Mouse (Mus musculus) kidney, embryonic 16.5 days (tissue): Measurements from ENCODE around the gene Cbx7. TPM values are rescaled to one million over a fixed set of nuclear protein-coding genes. Genes with fewer than 3 reads are reported as not detected.
"Not testable (repeated sequence)": the region's sequence is repeated elsewhere in the genome, so short reads cannot be mapped to it uniquely, and the experiment has no call there.

ENCODE experiments used
- ATAC-seq: fragments of 200-750 bp; cut with Nextera tagmentation; 2 replicates; pipeline ENCODE4 v1.8.0; 2017; ENCODE audit warnings: moderate TSS enrichment; ENCODE audit not compliant: low FRiP score, low TSS enrichment
- H3K27ac ChIP-seq: fragments of 300-500 bp; sonication (generic); 2 replicates; pipeline ENCODE4 v1.5.1; 2014; ENCODE audit warnings: low read length
- H3K27me3 ChIP-seq: fragments of 300-500 bp; sonication (generic); 2 replicates; pipeline ENCODE4 v1.6.1; 2014; ENCODE audit warnings: low read length, control low read depth, mixed read lengths; ENCODE audit not compliant: insufficient read depth
- H3K36me3 ChIP-seq: fragments of 300-500 bp; sonication (generic); 2 replicates; pipeline ENCODE4 v1.6.1; 2014; ENCODE audit warnings: low read length, control low read depth, mixed read lengths; ENCODE audit not compliant: insufficient read depth
- H3K4me1 ChIP-seq: fragments of 300-500 bp; sonication (generic); 2 replicates; pipeline ENCODE4 v1.6.1; 2014; ENCODE audit warnings: low read length, control low read depth, mixed read lengths; ENCODE audit not compliant: insufficient read depth
- H3K4me2 ChIP-seq: fragments of 300-500 bp; sonication (generic); replicated peaks from 2 replicates; pipeline ENCODE4 v1.6.1; 2014; ENCODE audit warnings: low read depth, low read length
- H3K4me3 ChIP-seq: fragments of 300-500 bp; sonication (generic); 2 replicates; pipeline ENCODE4 v1.5.1; 2014; ENCODE audit warnings: mild to moderate bottlenecking, low read length
- H3K9ac ChIP-seq: fragments of 300-500 bp; sonication (generic); replicated peaks from 2 replicates; pipeline ENCODE4 v1.6.1; 2014; ENCODE audit warnings: low read length
- H3K9me3 ChIP-seq: fragments of 300-500 bp; sonication (generic); 2 replicates; pipeline ENCODE4 v1.6.1; 2016; ENCODE audit warnings: low read length, control low read depth
- WGBS: fragments of 180-500 bp; shearing (Covaris S2); extraction: QIAGEN DNeasy Blood & Tissue Kit; methylation state at CpG from one replicate; pipeline ENCODE4 v1.1.7; 2014; 5-methylcytosine and 5-hydroxymethylcytosine counted together
- polyA plus RNA-seq: library from polyadenylated mRNA; unstranded; fragments of >200 nt; fragmentation: Nextera tagmentation; extraction: Ambion mirVana; gene quantifications from 2 replicates; pipeline ENCODE4 v1.2.1, GENCODE M21; 2015

The Cbx7 gene
- polyA plus RNA-seq, 1 experiment from 2014 or later, result 3.3 TPM

DNA sequence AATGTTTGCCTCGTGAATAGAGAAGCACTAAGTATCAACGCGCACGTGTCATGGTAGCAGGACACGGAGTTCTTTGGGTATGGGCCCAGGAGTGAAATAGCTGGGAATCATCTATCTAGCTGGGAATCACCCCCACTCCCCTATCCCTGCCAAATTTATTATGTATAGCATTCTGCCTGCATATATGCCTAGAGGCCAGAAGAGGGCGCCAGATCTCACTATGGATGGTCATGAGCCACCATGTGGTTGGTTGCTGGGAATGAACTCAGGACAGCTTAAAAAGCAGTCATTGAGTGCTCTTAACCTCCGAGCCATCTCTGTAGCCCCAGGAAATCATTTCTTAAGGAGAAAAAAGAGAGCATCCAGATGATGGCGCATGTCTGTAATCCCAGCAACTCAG is 30.0 kb downstream of the Cbx7 start:
- Histone ChIP-seq H3K9ac (no peak overlapping the region), H3K4me2 (no peak overlapping the region), H3K36me3 (no peaks in the 10 kb centered on the region), H3K27ac (no peak overlapping the region), H3K4me1 (no peaks in the 10 kb centered on the region), H3K27me3 (peaks cover 5% of the 10 kb centered on the region; the same call in 1 of the 2 replicates), H3K9me3 (0 out of 2 replicates have a peak, but pooled peaks cover 3% of the 10 kb centered on the region), H3K4me3 (no peak overlapping the region)
- no peak for ATAC-seq
- 25% methylated on average over 8 of the region's 8 CpGs for WGBS

DNA sequence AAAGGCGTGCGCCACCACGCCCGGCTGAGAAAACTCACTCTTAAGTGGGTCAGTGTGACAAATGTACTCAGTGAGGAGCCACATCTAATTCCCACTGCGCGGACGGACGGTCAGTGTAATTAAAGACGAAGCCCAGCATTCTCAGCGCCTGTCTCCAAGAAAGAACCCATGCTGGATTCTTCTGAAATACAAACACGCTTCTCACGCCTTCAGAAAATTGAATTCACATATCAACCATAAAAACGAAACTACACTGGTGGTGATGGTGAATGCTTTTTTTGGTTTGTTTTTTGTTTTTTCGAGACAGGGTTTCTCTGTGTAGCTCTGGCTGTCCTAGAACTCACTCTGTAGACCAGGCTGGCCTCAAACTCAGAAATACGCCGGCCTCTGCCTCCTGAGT is 31.0 kb downstream of the Cbx7 start:
- no peak for ATAC-seq
- H3K27ac ChIP-seq, result no peak overlapping the region
- 81% methylated on average over 16 of the region's 16 CpGs for WGBS
- H3K36me3 ChIP-seq, result no peaks in the 10 kb centered on the region
- H3K4me2 ChIP-seq, result no peak overlapping the region
- no peak overlapping the region for H3K9ac ChIP-seq
- no peaks in the 10 kb centered on the region for H3K4me1 ChIP-seq
- H3K9me3 ChIP-seq, result 0 out of 2 replicates have a peak, but pooled peaks cover 3% of the 10 kb centered on the region
- no peak overlapping the region for H3K4me3 ChIP-seq
- H3K27me3 ChIP-seq, result peaks cover 12% of the 10 kb centered on the region; the same call in 1 of the 2 replicates

DNA sequence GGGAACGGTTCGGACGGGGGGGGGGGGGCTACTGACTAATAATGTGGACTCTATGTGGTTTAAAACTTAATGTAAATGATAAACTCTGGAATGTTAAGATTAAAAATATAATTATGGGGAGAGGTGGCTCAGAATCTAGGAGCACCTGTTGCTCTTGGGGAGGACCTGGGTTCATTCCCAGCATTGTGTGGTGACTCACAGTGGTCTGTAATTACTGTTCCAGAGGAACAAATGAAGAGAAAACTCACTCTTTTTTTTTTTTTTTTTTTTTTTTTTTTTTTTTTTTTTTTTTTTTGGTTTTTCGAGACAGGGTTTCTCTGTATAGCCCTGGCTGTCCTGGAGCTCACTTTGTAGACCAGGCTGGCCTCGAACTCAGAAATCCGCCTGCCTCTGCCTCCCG is 31.4 kb downstream of the Cbx7 start:
- H3K36me3 ChIP-seq, result not testable (repeated sequence)

DNA sequence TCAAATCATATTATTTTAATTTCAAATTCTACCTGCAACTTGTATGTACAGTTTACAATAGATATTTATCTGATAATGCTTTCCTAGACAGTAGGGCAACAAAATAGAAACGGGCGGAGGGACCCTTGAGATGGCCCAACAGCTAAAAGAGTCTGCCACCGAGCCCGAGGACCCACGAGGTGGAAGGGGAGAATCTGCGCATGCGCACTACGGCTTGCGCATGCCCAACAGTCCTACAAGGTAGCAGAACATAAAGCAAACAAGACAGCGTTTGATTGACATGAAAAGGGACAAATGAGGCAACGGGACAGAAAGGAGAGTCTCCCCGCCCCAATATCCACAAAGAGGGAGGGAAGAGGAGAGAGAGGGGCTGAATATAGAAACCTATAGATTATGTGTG is 31.9 kb downstream of the Cbx7 start:
- Histone ChIP-seq H3K9ac (no peak overlapping the region), H3K27me3 (peaks cover 20% of the 10 kb centered on the region; the same call in 1 of the 2 replicates), H3K9me3 (0 out of 2 replicates have a peak, but pooled peaks cover 3% of the 10 kb centered on the region), H3K4me2 (no peak overlapping the region), H3K4me1 (peaks cover 6% of the 10 kb centered on the region), H3K4me3 (no peak overlapping the region), H3K27ac (no peak overlapping the region), H3K36me3 (no peaks in the 10 kb centered on the region)
- no peak for ATAC-seq
- WGBS, result 92% methylated on average over 12 of the region's 12 CpGs

More for the DNA sequence above, 31.4 kb downstream of the Cbx7 start:
- WGBS, result 88% methylated on average over 3 of the region's 7 CpGs
- not testable (repeated sequence) for H3K4me1 ChIP-seq, H3K9ac ChIP-seq, H3K9me3 ChIP-seq, H3K4me2 ChIP-seq, H3K4me3 ChIP-seq, H3K27ac ChIP-seq, ATAC-seq
- peaks cover 16% of the 10 kb centered on the region; the same call in 1 of the 2 replicates for H3K27me3 ChIP-seq

DNA sequence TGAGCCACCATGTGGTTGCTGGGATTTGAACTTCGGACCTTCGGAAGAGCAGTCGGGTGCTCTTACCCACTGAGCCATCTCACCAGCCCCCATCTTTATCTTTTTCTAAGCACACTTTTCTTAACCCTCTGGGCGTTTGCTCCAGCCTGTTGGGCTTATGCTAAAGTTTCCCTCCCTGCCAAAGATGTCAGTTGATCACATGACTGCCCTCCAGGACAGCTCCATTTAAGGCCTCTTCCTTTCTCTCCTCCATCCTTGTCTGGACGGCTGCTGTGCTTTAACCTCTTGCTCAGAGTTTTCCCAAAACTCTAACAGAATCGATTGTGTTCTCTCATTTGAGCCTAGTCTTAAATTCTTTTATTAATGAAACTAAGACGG is 34.6 kb downstream of the Cbx7 start:
- no peak for ATAC-seq
- peaks cover 21% of the 10 kb centered on the region for H3K4me1 ChIP-seq
- H3K4me2 ChIP-seq, result no peak overlapping the region
- no peaks in the 10 kb centered on the region for H3K9me3 ChIP-seq
- no peak overlapping the region for H3K27ac ChIP-seq
- H3K4me3 ChIP-seq, result no peak overlapping the region
- no peak overlapping the region for H3K9ac ChIP-seq
- H3K36me3 ChIP-seq, result no peaks in the 10 kb centered on the region
- H3K27me3 ChIP-seq, result peaks cover 40% of the 10 kb centered on the region
- WGBS, result 66% methylated on average over 7 of the region's 7 CpGs

DNA sequence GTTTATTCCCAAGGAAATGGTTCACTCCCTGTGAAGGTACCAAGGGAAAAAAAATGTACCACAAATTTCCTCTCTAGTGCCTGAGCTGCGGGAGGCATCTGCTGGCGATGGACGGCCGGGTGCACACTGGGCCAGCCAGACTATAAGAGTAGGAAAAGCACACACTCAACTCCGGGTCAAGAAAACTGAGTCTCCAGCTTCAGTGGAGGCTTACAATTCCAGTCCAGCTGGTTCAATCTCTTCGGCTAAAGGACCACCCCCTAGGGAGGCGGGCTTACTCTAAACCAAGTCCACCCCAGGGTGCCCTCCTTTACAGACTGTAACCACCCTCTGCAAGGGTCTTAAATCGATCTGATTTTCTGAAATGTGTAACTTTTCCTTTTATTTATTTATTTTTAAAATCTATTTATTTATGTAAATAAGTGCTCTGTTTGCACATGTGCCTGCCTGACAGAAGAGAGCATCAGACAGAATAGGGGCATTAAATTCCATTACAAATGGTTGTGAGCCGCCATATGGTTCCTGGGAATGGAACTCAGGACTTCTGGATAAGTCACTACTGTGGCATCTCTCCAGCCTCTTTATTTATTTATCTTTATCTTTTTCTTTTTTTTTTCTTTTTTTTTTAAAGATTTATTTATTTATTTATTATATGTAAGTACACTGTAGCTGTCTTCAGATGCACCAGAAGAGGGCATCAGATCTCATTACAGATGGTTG is 35.1 kb downstream of the Cbx7 start:
- WGBS, result 27% methylated on average over 9 of the region's 9 CpGs
- Histone ChIP-seq H3K4me2 (no peak overlapping the region), H3K36me3 (no peaks in the 10 kb centered on the region), H3K27ac (no peak overlapping the region), H3K9ac (no peak overlapping the region), H3K27me3 (peaks cover 44% of the 10 kb centered on the region), H3K4me1 (peaks cover 21% of the 10 kb centered on the region), H3K9me3 (no peaks in the 10 kb centered on the region), H3K4me3 (no peak overlapping the region)
- ATAC-seq, result no peak

DNA sequence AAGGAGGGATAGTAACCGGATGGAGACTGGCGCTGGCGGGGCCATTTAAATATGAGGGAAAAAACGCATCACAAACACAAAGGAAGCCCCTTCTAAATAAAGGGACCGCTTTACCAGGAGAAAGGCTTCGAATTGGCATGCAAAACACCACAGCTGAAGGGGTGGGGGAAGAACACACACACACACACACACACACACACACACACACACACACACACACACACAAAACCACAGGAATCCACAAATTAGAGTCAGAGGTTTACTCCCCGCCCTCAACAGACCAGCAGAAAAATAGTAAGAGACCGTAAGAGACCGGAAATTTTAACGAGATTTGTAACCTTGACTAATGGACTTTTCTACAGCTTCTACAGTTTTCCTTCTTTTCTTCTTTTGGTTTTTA is 36.1 kb downstream of the Cbx7 start:
- no peak overlapping the region for H3K4me3 ChIP-seq
- no peak overlapping the region; the same call in 1 of the 2 replicates for H3K4me2 ChIP-seq
- H3K27ac ChIP-seq, result no peak overlapping the region
- peaks cover 21% of the 10 kb centered on the region for H3K4me1 ChIP-seq
- H3K36me3 ChIP-seq, result no peaks in the 10 kb centered on the region
- H3K27me3 ChIP-seq, result peaks cover 44% of the 10 kb centered on the region
- WGBS, result 6% methylated on average over 10 of the region's 10 CpGs
- H3K9ac ChIP-seq, result no peak overlapping the region
- H3K9me3 ChIP-seq, result no peaks in the 10 kb centered on the region
- ATAC-seq, result no peak

DNA sequence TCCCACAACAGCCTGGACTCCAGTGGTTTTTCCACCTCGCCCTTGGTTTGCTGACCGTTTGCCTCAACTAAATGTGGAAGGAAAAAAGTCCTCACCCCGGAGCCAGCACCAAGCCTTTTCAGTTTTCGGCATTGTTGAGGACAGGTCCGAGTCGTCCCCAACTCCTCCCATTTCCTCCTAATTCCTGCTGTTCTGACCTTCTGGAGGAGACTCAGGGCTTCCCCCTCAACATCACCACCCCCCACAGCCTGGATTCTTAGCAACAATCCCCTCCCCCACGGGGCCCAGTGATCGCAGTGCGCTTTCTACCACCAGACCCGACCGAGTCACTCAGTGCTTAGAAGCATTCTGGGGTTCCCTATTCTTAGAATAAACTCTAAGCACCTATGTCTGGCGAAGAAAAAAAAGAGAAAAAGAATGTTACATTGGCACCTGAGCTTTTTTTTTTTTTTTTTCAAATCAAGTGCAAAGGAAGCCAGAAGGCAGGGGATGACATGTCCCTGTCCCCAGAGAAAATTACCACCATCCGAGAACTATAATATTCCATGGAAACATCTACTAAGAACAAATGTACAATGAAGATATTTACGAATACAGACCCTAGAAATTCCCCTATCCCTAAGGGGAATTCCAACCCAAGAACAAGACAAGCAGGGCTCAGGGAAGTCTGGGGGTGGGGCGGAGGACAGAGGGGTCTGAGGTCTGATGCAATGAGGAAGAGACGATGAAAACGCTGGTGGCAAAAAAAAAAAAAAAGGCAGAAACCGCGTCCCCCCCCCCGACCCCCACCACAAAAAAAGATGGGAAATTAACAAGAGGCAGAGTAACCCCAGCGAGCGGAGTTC is 37.0 kb downstream of the Cbx7 start:
- 2% methylated on average over 22 of the region's 22 CpGs for WGBS
- Histone ChIP-seq H3K9me3 (no peaks in the 10 kb centered on the region), H3K9ac (peak overlapping the region; percentile 9; the same call in 1 of the 2 replicates), H3K27ac (no peak overlapping the region), H3K4me2 (peak overlapping the region; percentile 27), H3K4me3 (peak overlapping the region; percentile 20), H3K4me1 (peaks cover 21% of the 10 kb centered on the region), H3K27me3 (peaks cover 44% of the 10 kb centered on the region), H3K36me3 (no peaks in the 10 kb centered on the region)
- no peak for ATAC-seq

DNA sequence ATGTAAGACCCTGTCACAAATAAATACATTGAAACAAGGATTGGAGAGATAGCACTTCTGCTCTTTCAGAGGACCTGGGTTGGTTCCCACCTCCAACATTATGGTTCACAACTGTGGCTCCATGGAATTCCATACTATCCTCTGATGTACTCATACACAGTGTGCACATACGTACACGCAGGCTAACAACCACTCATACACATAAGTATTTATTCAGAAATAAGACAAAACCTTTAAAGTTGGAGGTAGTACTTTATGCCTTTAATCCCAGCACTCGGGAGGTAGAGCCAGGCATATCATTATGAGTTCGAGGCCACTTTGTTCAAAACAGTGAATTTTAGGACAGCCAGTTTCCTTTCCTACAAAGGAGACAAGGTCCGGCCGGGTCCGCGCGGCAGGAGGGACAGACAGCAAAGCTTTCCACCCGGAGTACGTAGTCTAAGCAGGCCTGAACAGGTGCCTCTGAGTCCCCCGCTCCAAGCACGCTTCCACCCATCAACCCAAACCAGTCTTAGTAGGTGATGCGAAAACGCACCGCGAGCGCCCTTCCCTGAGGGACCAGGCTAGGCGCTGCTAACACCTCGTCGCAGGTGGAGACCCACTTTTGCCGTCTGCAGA is 37.8 kb downstream of the Cbx7 start:
- Histone ChIP-seq H3K27ac (no peak overlapping the region), H3K9ac (peak overlapping the region; percentile 9; the same call in 1 of the 2 replicates), H3K4me3 (peak overlapping the region; percentile 73), H3K27me3 (peaks cover 44% of the 10 kb centered on the region), H3K36me3 (no peaks in the 10 kb centered on the region), H3K4me2 (peak overlapping the region; percentile 80), H3K4me1 (peaks cover 21% of the 10 kb centered on the region), H3K9me3 (no peaks in the 10 kb centered on the region)
- 6% methylated on average over 22 of the region's 22 CpGs for WGBS
- no peak; the same call in 1 of the 2 replicates for ATAC-seq
